Comparison of ENCODE assay signal across 7 mouse cellular contexts in genomic region chr11:43493815-43494409, GRCm38 (mm10). TPM values are rescaled to one million over a fixed set of nuclear protein-coding genes. Genes with fewer than 3 reads are reported as not detected.
A peak's percentile ranks its signal among the peaks of the same experiment; 100 is the strongest.
DNase-seq lines count a peak whose midpoint lies in the region; ATAC-seq lines count a peak whose summit lies in the region.

No protein-coding gene starts in this region.

- intact Hi-C loops in left cerebral cortex, postnatal 10 days (cut with DNase I): loop anchor here (2.0 to 10.0 kb wide), 5 partner anchors 41 to 233 kb away; partner anchors contain the start of genes 4933415A04Rik and Pwwp2a

- peak; percentile 64 for DNase-seq in adipocyte (ENCODE audit: low spot score)
- peak; percentile 81 to 89 for DNase-seq in cerebellum, postnatal 36 days
- DNase-seq in gastrocnemius, postnatal 10 days: peak; percentile 70
- peak; percentile 68 for DNase-seq in hindlimb bud, embryonic 11.5 days (ENCODE audit: extremely low spot score, low read depth, low spot score)
- peak; percentile 63 to 82 for DNase-seq in left cerebral cortex, postnatal 10 days (ENCODE audit: extremely low spot score in 1 of 2, low spot score in 2 of 2)
- DNase-seq in right cerebral cortex, postnatal 4 days: peak; percentile 79

- peak; percentile 69 for ATAC-seq in megakaryocyte-erythroid progenitor cell, adult 5-6 weeks (replicated peaks; ENCODE audit: low FRiP score, low TSS enrichment, poor library complexity, severe bottlenecking)

RNA-seq across cellular contexts. Expression of gene C1qtnf2, which starts 19.8 kb away (rescaled TPM):
- 10 to 100 TPM; 27.9 to 31.1 TPM for total RNA-seq in gastrocnemius, postnatal 10 days (2021)
- total RNA-seq in left cerebral cortex, postnatal 10 days (2021): 1 to 10 TPM; 5.3 to 6.5 TPM
- not detected in 2 replicates for total RNA-seq in megakaryocyte-erythroid progenitor cell, adult 5-6 weeks (2014; fragmentation: Nextera tagmentation)
- total RNA-seq in megakaryocyte-erythroid progenitor cell, adult 5-6 weeks (2017): not detected in 2 replicates

RNA-seq across cellular contexts. Expression of gene Ccnjl, which starts 34.7 kb away (rescaled TPM):
- total RNA-seq in gastrocnemius, postnatal 10 days (2021): 1 to 10 TPM; 1.0 to 1.3 TPM
- total RNA-seq in left cerebral cortex, postnatal 10 days (2021): 1 to 10 TPM; 4.4 to 5.2 TPM
- total RNA-seq in megakaryocyte-erythroid progenitor cell, adult 5-6 weeks (2014; fragmentation: Nextera tagmentation): 1.7 TPM in 1 of 2 replicates, not detected in the other
- 0.11 and 0.33 TPM in 2 replicates for total RNA-seq in megakaryocyte-erythroid progenitor cell, adult 5-6 weeks (2017)

Comparison
In these comparisons a context has a peak if more than half of its experiments do, and no peak if none do; other contexts are left out.
1. Peak in every context shown above with its lines: DNase-seq and ATAC-seq.
2. RNA of gene C1qtnf2, which starts 19.8 kb away (total RNA-seq): 27.9 to 31.1 TPM in gastrocnemius, postnatal 10 days and 5.3 to 6.5 TPM in left cerebral cortex, postnatal 10 days; not detected in megakaryocyte-erythroid progenitor cell, adult 5-6 weeks; every median in the first group is over 4 times any median in the second.